ENCODE assay signal across 15 mouse cellular contexts in genomic region chr11:96293302-96293921, GRCm38 (mm10). TPM values are rescaled to one million over a fixed set of nuclear protein-coding genes. Genes with fewer than 3 reads are reported as not detected.
A peak's percentile ranks its signal among the peaks of the same experiment; 100 is the strongest.
DNase-seq lines count a peak whose midpoint lies in the region; ATAC-seq lines count a peak whose summit lies in the region.
"Had no signal": no experiment of that assay in that cellular context is flagged by ENCODE, and none has a peak within 500 bp of the region (broad histone marks: within the 10 kb centered on the region; RNA-seq: fewer than 3 reads in every experiment).

No protein-coding gene starts in this region.

- H3K27me3 ChIP-seq in hindbrain, embryonic 14.5 days (ENCODE audit: control insufficient read depth, insufficient read depth, low read length), result peaks cover 97% of the 10 kb centered on the region
- H3K27me3 ChIP-seq in stomach, embryonic 14.5 days (ENCODE audit: control insufficient read depth, insufficient read depth, low read length), result peaks cover 34% of the 10 kb centered on the region; the same call in 1 of the 2 replicates

- H3K4me3 ChIP-seq in hindbrain, embryonic 14.5 days (replicated peaks; ENCODE audit: low read length), result peak overlapping the region; percentile 48
- peak overlapping the region; percentile 38 for H3K4me3 ChIP-seq in stomach, embryonic 14.5 days (ENCODE audit: low read depth, low read length)

- peak overlapping the region; percentile 97 for H3K9ac ChIP-seq in hindbrain, embryonic 14.5 days
- H3K9ac ChIP-seq in stomach, embryonic 14.5 days (replicated peaks; ENCODE audit: low read depth, low read length), result peak overlapping the region; percentile 37

- H3K4me1 ChIP-seq in hindbrain, embryonic 14.5 days (replicated peaks; ENCODE audit: control insufficient read depth, insufficient read depth, low read length), result no peaks in the 10 kb centered on the region
- peaks cover 4% of the 10 kb centered on the region; the same call in 1 of the 2 replicates for H3K4me1 ChIP-seq in stomach, embryonic 14.5 days (ENCODE audit: control insufficient read depth, insufficient read depth, low read length)

- no peak overlapping the region for H3K4me2 ChIP-seq in hindbrain, embryonic 14.5 days (replicated peaks)
- H3K4me2 ChIP-seq in stomach, embryonic 14.5 days (replicated peaks; ENCODE audit: low read depth, low read length), result peak overlapping the region; percentile 52

- no peak for ATAC-seq in hindbrain, embryonic 14.5 days (ENCODE audit: low FRiP score)
- ATAC-seq in stomach, embryonic 14.5 days (ENCODE audit: insufficient number of reproducible peaks, insufficient read depth, low FRiP score, low read depth), result no peak
- ATAC-seq in megakaryocyte progenitor cell, adult 5-6 weeks (replicated peaks; ENCODE audit: poor library complexity), result no peak

- H3K36me3 ChIP-seq in hindbrain, embryonic 14.5 days (replicated peaks; ENCODE audit: control insufficient read depth, insufficient read depth), result no peaks in the 10 kb centered on the region
- no peaks in the 10 kb centered on the region for H3K36me3 ChIP-seq in stomach, embryonic 14.5 days (ENCODE audit: control insufficient read depth, insufficient read depth, low read length)
- H3K36me3 ChIP-seq: G1E had no signal

- H3K9me3 ChIP-seq in hindbrain, embryonic 14.5 days (ENCODE audit: control insufficient read depth, low read length), result no peaks in the 10 kb centered on the region
- H3K9me3 ChIP-seq in stomach, embryonic 14.5 days (ENCODE audit: control insufficient read depth, low read depth, low read length), result no peaks in the 10 kb centered on the region
- H3K9me3 ChIP-seq: G1E had no signal

- H3K27ac ChIP-seq in hindbrain, embryonic 14.5 days, result peak overlapping the region; percentile 77; the same call in 1 of the 2 replicates
- H3K27ac ChIP-seq in stomach, embryonic 14.5 days (ENCODE audit: low read length), result peak overlapping the region; percentile 73; the same call in 1 of the 2 replicates

- peak; percentile 65 for DNase-seq in kidney, adult 18-20 months
- DNase-seq in kidney, postnatal 14 days, result no peak
- no peak for DNase-seq in hindbrain, embryonic 14.5 days (ENCODE audit: low spot score)
- peak; percentile 57 to 75 for DNase-seq in kidney, postnatal 25 days
- no peak for DNase-seq in left cerebral cortex, adult 9 months (ENCODE audit: low spot score in 2 of 2)
- no peak for DNase-seq in right cerebral cortex, postnatal 4 days
- DNase-seq: adrenal gland, postnatal 25 days; cerebellum, adult 8-10 months; lung, adult 2 months; retina, postnatal 1 day had no signal

- 4% methylated on average over 22 of the region's 22 CpGs for WGBS in hindbrain, embryonic 14.5 days
- 8% methylated on average over 22 of the region's 22 CpGs for WGBS in stomach, embryonic 14.5 days

RNA-seq across cellular contexts. Expression of gene Hoxb6, which starts 1.1 kb away (rescaled TPM):
- polyA plus RNA-seq in hindbrain, embryonic 14.5 days (2014; fragmentation: Nextera tagmentation; extraction: Ambion mirVana), result 71.4 and 90.1 TPM in 2 replicates
- 12.4 TPM in 2 replicates for polyA plus RNA-seq in stomach, embryonic 14.5 days (2014; fragmentation: Nextera tagmentation; extraction: Ambion mirVana)
- total RNA-seq in megakaryocyte progenitor cell, adult 5-6 weeks (2015), result not detected in 2 replicates
- 0.30 TPM in 1 of 2 replicates, not detected in the other for total RNA-seq in megakaryocyte progenitor cell, adult 5-6 weeks (2017)
- total RNA-seq: G1E had no signal
- polyA plus RNA-seq: midbrain, postnatal 0 days had no signal

RNA-seq across cellular contexts. Expression of gene Hoxb7, which starts 7.0 kb away (rescaled TPM):
- polyA plus RNA-seq in hindbrain, embryonic 14.5 days (2014; fragmentation: Nextera tagmentation; extraction: Ambion mirVana), result 40.8 and 45.6 TPM in 2 replicates
- 8.4 and 14.0 TPM in 2 replicates for polyA plus RNA-seq in stomach, embryonic 14.5 days (2014; fragmentation: Nextera tagmentation; extraction: Ambion mirVana)
- not detected in 2 replicates for total RNA-seq in megakaryocyte progenitor cell, adult 5-6 weeks (2015)
- not detected in 2 replicates for total RNA-seq in megakaryocyte progenitor cell, adult 5-6 weeks (2017)
- total RNA-seq: G1E; midbrain, postnatal 0 days had no signal
- polyA plus RNA-seq: G1E; midbrain, postnatal 0 days; thymus, postnatal 0 days had no signal

RNA-seq across cellular contexts. Expression of gene Hoxb5, which starts 9.7 kb away (rescaled TPM):
- 140 and 157 TPM in 2 replicates for polyA plus RNA-seq in hindbrain, embryonic 14.5 days (2014; fragmentation: Nextera tagmentation; extraction: Ambion mirVana)
- 21.2 and 23.3 TPM in 2 replicates for polyA plus RNA-seq in stomach, embryonic 14.5 days (2014; fragmentation: Nextera tagmentation; extraction: Ambion mirVana)
- 0.07 and 0.44 TPM in 2 replicates for total RNA-seq in megakaryocyte progenitor cell, adult 5-6 weeks (2015)
- 0.14 TPM in 1 of 2 replicates, not detected in the other for total RNA-seq in megakaryocyte progenitor cell, adult 5-6 weeks (2017)
- polyA plus RNA-seq: midbrain, postnatal 0 days had no signal

RNA-seq across cellular contexts. Expression of gene Hoxb8, which starts 11.7 kb away (rescaled TPM):
- 41.2 and 50.6 TPM in 2 replicates for polyA plus RNA-seq in hindbrain, embryonic 14.5 days (2014; fragmentation: Nextera tagmentation; extraction: Ambion mirVana)
- polyA plus RNA-seq in stomach, embryonic 14.5 days (2014; fragmentation: Nextera tagmentation; extraction: Ambion mirVana), result 2.3 and 2.7 TPM in 2 replicates
- total RNA-seq in megakaryocyte progenitor cell, adult 5-6 weeks (2015), result not detected in 2 replicates
- total RNA-seq in megakaryocyte progenitor cell, adult 5-6 weeks (2017), result not detected in 2 replicates
- polyA plus RNA-seq: midbrain, postnatal 0 days; thymus, postnatal 0 days had no signal

RNA-seq across cellular contexts. Expression of gene Hoxb9, which starts 22.2 kb away (rescaled TPM):
- polyA plus RNA-seq in hindbrain, embryonic 14.5 days (2014; fragmentation: Nextera tagmentation; extraction: Ambion mirVana), result 10.7 and 22.4 TPM in 2 replicates
- 0.25 TPM in 2 replicates for polyA plus RNA-seq in stomach, embryonic 14.5 days (2014; fragmentation: Nextera tagmentation; extraction: Ambion mirVana)
- not detected in 2 replicates for total RNA-seq in megakaryocyte progenitor cell, adult 5-6 weeks (2015)
- total RNA-seq in megakaryocyte progenitor cell, adult 5-6 weeks (2017), result not detected in 2 replicates
- total RNA-seq: G1E; midbrain, postnatal 0 days had no signal
- polyA plus RNA-seq: G1E; lung, adult 2 months; midbrain, postnatal 0 days had no signal

Comparison
In these comparisons a context has a peak if more than half of its experiments do, and no peak if none do; other contexts are left out.
1. DNase-seq: peak in kidney, adult 18-20 months (single experiment) and kidney, postnatal 25 days (2 of 2); none in kidney, postnatal 14 days (single experiment), hindbrain, embryonic 14.5 days (single experiment), left cerebral cortex, adult 9 months (0 of 2) and right cerebral cortex, postnatal 4 days (single experiment).